Mouse (Mus musculus): ENCODE measurements around the gene Dab2ip.

Gene Dab2ip

GRCm38 (mm10) chr2:35622261-35623103 is 64.4 kb downstream of the Dab2ip start:
- ChIA-PET CTCF (interaction anchor here in 3 of 4 experiments (1.0 to 2.1 kb wide), 4 partner anchors 10 to 13 kb away, joined by 3 to 7 read pairs (median 4); no protein-coding TSS in a partner anchor), POLR2A (interaction anchor here in 3 of 4 experiments (0.6 to 4.4 kb wide), 23 partner anchors 8 to 978 kb away, joined by 3 to 42 read pairs (median 5); no protein-coding TSS in a partner anchor)

GRCm38 (mm10) chr2:35623104-35623377 is 65.0 kb downstream of the Dab2ip start:
- CTCF ChIA-PET, result interaction anchor here in 3 of 4 experiments (1.2 to 2.1 kb wide), 5 partner anchors 10 to 107 kb away, joined by 3 to 7 read pairs (median 4); no protein-coding TSS in a partner anchor
- POLR2A ChIA-PET, result interaction anchor here in 2 of 4 experiments (0.6 to 4.4 kb wide), 12 partner anchors 7 to 978 kb away, joined by 3 to 42 read pairs (median 4); no protein-coding TSS in a partner anchor

- CTCF ChIA-PET, result interaction anchor here in 3 of 4 experiments (1.2 to 2.6 kb wide), 7 partner anchors 8 to 107 kb away, joined by 3 to 7 read pairs (median 5); no protein-coding TSS in a partner anchor
- POLR2A ChIA-PET, result interaction anchor here in 2 of 4 experiments (0.6 to 4.4 kb wide), 10 partner anchors 9 to 1888 kb away, joined by 3 to 42 read pairs (median 6); no protein-coding TSS in a partner anchor
Observed at GRCm38 (mm10) chr2:35623431-35624148, 65.5 kb downstream of the Dab2ip start.

GRCm38 (mm10) chr2:35624380-35625006 is 66.4 kb downstream of the Dab2ip start:
- CTCF ChIA-PET, result interaction anchor here in 2 of 4 experiments (0.8 to 2.6 kb wide), 7 partner anchors 8 to 106 kb away, joined by 3 to 7 read pairs (median 4); no protein-coding TSS in a partner anchor
- POLR2A ChIA-PET, result interaction anchor here in 2 of 4 experiments (1.3 to 4.4 kb wide), 8 partner anchors 8 to 53 kb away, joined by 3 to 42 read pairs (median 10); no protein-coding TSS in a partner anchor

GRCm38 (mm10) chr2:35625007-35625380 is 66.9 kb downstream of the Dab2ip start:
- POLR2A ChIA-PET, result interaction anchor here in 2 of 4 experiments (1.3 to 4.4 kb wide), 5 partner anchors 8 to 53 kb away, joined by 3 to 42 read pairs (median 11); no protein-coding TSS in a partner anchor
- CTCF ChIA-PET, result interaction anchor here in 3 of 4 experiments (0.8 to 2.6 kb wide), 5 partner anchors 8 to 10 kb away, joined by 3 to 7 read pairs (median 4); no protein-coding TSS in a partner anchor

GRCm38 (mm10) chr2:35625526-35625925 is 67.5 kb downstream of the Dab2ip start:
- CTCF ChIA-PET, result interaction anchor here in 3 of 4 experiments (0.8 to 2.6 kb wide), 4 partner anchors 8 to 24 kb away, joined by 3 to 6 read pairs (median 4); no protein-coding TSS in a partner anchor
- POLR2A ChIA-PET, result interaction anchor here in 2 of 4 experiments (1.0 to 4.4 kb wide), 5 partner anchors 9 to 12 kb away, joined by 4 to 42 read pairs (median 5); no protein-coding TSS in a partner anchor

- POLR2A ChIA-PET, result interaction anchor here in 3 of 4 experiments (0.6 to 4.4 kb wide), 10 partner anchors 8 to 103 kb away, joined by 3 to 42 read pairs (median 4); no protein-coding TSS in a partner anchor
- CTCF ChIA-PET, result interaction anchor here in 2 of 4 experiments (1.0 to 2.6 kb wide), 4 partner anchors 7 to 23 kb away, joined by 3 to 6 read pairs (median 3); no protein-coding TSS in a partner anchor
Observed at GRCm38 (mm10) chr2:35626181-35626727, 68.2 kb downstream of the Dab2ip start.

- POLR2A ChIA-PET, result interaction anchor here in 3 of 4 experiments (0.7 to 1.8 kb wide), 14 partner anchors 8 to 306 kb away, joined by 3 to 7 read pairs (median 3); no protein-coding TSS in a partner anchor
- CTCF ChIA-PET, result interaction anchor here in 3 of 4 experiments (0.6 to 1.5 kb wide), 4 partner anchors 9 to 24 kb away, joined by 3 to 6 read pairs (median 4); no protein-coding TSS in a partner anchor
Observed at GRCm38 (mm10) chr2:35627298-35627898, 69.3 kb downstream of the Dab2ip start.

- ChIA-PET POLR2A (interaction anchor here in 3 of 4 experiments (0.7 to 1.8 kb wide), 9 partner anchors 10 to 41 kb away, joined by 3 to 5 read pairs (median 3); no protein-coding TSS in a partner anchor), CTCF (interaction anchor here in 3 of 4 experiments (0.6 to 1.5 kb wide), 3 partner anchors 12 to 23 kb away, joined by 4 to 6 read pairs (median 4); no protein-coding TSS in a partner anchor)
Observed at GRCm38 (mm10) chr2:35628052-35628451, 70.0 kb downstream of the Dab2ip start.

GRCm38 (mm10) chr2:35628656-35629055 is 70.6 kb downstream of the Dab2ip start:
- CTCF ChIA-PET, result no interaction called here
- POLR2A ChIA-PET, result interaction anchor here in 3 of 4 experiments (0.6 to 1.2 kb wide), 4 partner anchors 10 to 13 kb away, joined by 3 to 6 read pairs (median 3); no protein-coding TSS in a partner anchor

GRCm38 (mm10) chr2:35629126-35629525 is 71.1 kb downstream of the Dab2ip start:
- POLR2A ChIA-PET, result interaction anchor here in 3 of 4 experiments (0.6 to 1.4 kb wide), 4 partner anchors 12 to 57 kb away, joined by 3 to 6 read pairs (median 4); no protein-coding TSS in a partner anchor
- CTCF ChIA-PET, result no interaction called here

- ChIA-PET POLR2A (interaction anchor here in 3 of 4 experiments (0.9 to 1.6 kb wide), 9 partner anchors 10 to 88 kb away, joined by 3 to 8 read pairs (median 4); no protein-coding TSS in a partner anchor), CTCF (interaction anchor here (0.6 to 1.8 kb wide), 25 partner anchors 8 to 353 kb away, joined by 3 to 10 read pairs (median 4); no protein-coding TSS in a partner anchor)
Observed at GRCm38 (mm10) chr2:35633392-35633791, 75.3 kb downstream of the Dab2ip start.

- ChIA-PET CTCF (interaction anchor here in 3 of 4 experiments (0.5 to 2.8 kb wide), 9 partner anchors 12 to 220 kb away, joined by 3 to 18 read pairs (median 4); no protein-coding TSS in a partner anchor), POLR2A (interaction anchor here in 3 of 4 experiments (0.8 to 4.0 kb wide), 29 partner anchors 8 to 298 kb away, joined by 3 to 19 read pairs (median 4); partner anchors contain the start of gene Stom (in 1 of the 3))
Observed at GRCm38 (mm10) chr2:35634963-35635362, 76.9 kb downstream of the Dab2ip start.

GRCm38 (mm10) chr2:35635541-35635940 is 77.5 kb downstream of the Dab2ip start:
- POLR2A ChIA-PET, result interaction anchor here (0.5 to 4.0 kb wide), 49 partner anchors 8 to 1892 kb away, joined by 3 to 19 read pairs (median 4); partner anchors contain the start of gene Stom (in 1 of the 4)
- CTCF ChIA-PET, result interaction anchor here in 3 of 4 experiments (0.5 to 2.8 kb wide), 17 partner anchors 13 to 925 kb away, joined by 3 to 18 read pairs (median 4); no protein-coding TSS in a partner anchor

GRCm38 (mm10) chr2:35637880-35638535 is 79.9 kb downstream of the Dab2ip start:
- POLR2A ChIA-PET, result interaction anchor here in 1 of 4 experiments (1.2 to 4.0 kb wide), 3 partner anchors 11 to 175 kb away, joined by 3 to 17 read pairs (median 4); no protein-coding TSS in a partner anchor
- CTCF ChIA-PET, result interaction anchor here in 3 of 4 experiments (0.6 to 1.2 kb wide), 3 partner anchors 12 to 1872 kb away, joined by 3 to 5 read pairs (median 4); no protein-coding TSS in a partner anchor
